Mouse (Mus musculus) R1 (cell line): Measurements from ENCODE around the gene Usp30.
A peak's percentile ranks its signal among the peaks of the same experiment; 100 is the strongest.

ENCODE experiments used
- DNase-seq: peaks from one replicate; pipeline ENCODE4 v3.0.0-alpha.2; 2018; ENCODE audit warnings: low read depth, low spot score

Usp30 gene

GRCm38 (mm10) chr5:114066601-114067000, 1.3 kb downstream of the Usp30 start:
- DNase-seq = no peak

GRCm38 (mm10) chr5:114067543-114067942, 2.3 kb downstream of the Usp30 start:
- no peak for DNase-seq

GRCm38 (mm10) chr5:114067982-114068381, 2.7 kb downstream of the Usp30 start:
- DNase-seq = no peak

- peak; percentile 65 for DNase-seq
Measured at GRCm38 (mm10) chr5:114070858-114071257, 5.6 kb downstream of the Usp30 start.

- peak; percentile 33 for DNase-seq
Measured at GRCm38 (mm10) chr5:114072262-114072661, 7.0 kb downstream of the Usp30 start.

- peak; percentile 56 for DNase-seq
Measured at GRCm38 (mm10) chr5:114077009-114077408, 11.7 kb downstream of the Usp30 start.

- DNase-seq = no peak
Measured at GRCm38 (mm10) chr5:114085501-114085900, 20.2 kb downstream of the Usp30 start.

GRCm38 (mm10) chr5:114087875-114088480, 22.7 kb downstream of the Usp30 start:
- DNase-seq = no peak

- no peak for DNase-seq
Measured at GRCm38 (mm10) chr5:114090421-114091013, 25.3 kb downstream of the Usp30 start.

- peak; percentile 85 for DNase-seq
Measured at GRCm38 (mm10) chr5:114091057-114091807, 26.0 kb downstream of the Usp30 start, which contains the start of gene Svop. Gene Svop (minus strand): TSS chr5:114091570.

GRCm38 (mm10) chr5:114099709-114100389, 34.6 kb downstream of the Usp30 start:
- DNase-seq = peak; percentile 94

- DNase-seq = no peak
Measured at GRCm38 (mm10) chr5:114100390-114101099, 35.3 kb downstream of the Usp30 start.

GRCm38 (mm10) chr5:114101873-114102272, 36.6 kb downstream of the Usp30 start:
- no peak for DNase-seq

GRCm38 (mm10) chr5:114102807-114103206, 37.5 kb downstream of the Usp30 start:
- no peak for DNase-seq

- DNase-seq = no peak
Measured at GRCm38 (mm10) chr5:114106391-114106935, 41.2 kb downstream of the Usp30 start.

GRCm38 (mm10) chr5:114113334-114113733, 48.1 kb downstream of the Usp30 start:
- DNase-seq = peak; percentile 57

- DNase-seq = no peak
Measured at GRCm38 (mm10) chr5:114115030-114115429, 49.8 kb downstream of the Usp30 start.

GRCm38 (mm10) chr5:114116586-114116985, 51.3 kb downstream of the Usp30 start:
- no peak for DNase-seq

- DNase-seq = no peak
Measured at GRCm38 (mm10) chr5:114119806-114120205, 54.5 kb downstream of the Usp30 start.

GRCm38 (mm10) chr5:114126008-114126407, 60.7 kb downstream of the Usp30 start:
- no peak for DNase-seq
